Mouse (Mus musculus) forebrain, embryonic 13.5 days (tissue): ENCODE results near the gene Gm1604a. TPM values are rescaled to one million over a fixed set of nuclear protein-coding genes. Genes with fewer than 3 reads are reported as not detected.
"Not testable (repeated sequence)": the region's sequence is repeated elsewhere in the genome, so short reads cannot be mapped to it uniquely, and the experiment has no call there.

Source experiments
- ATAC-seq: fragments of 200-750 bp; cut with Nextera tagmentation; 2 replicates; pipeline ENCODE4 v1.8.0; 2017
- H3K27ac ChIP-seq: fragments of 300-500 bp; sonication (generic); 2 replicates; pipeline ENCODE4 v1.5.1; 2015; ENCODE audit warnings: inconsistent platforms, mild to moderate bottlenecking, moderate library complexity
- H3K27me3 ChIP-seq: fragments of 300-500 bp; sonication (generic); 2 replicates; pipeline ENCODE4 v1.6.1; 2015; ENCODE audit warnings: mild to moderate bottlenecking, inconsistent platforms
- H3K36me3 ChIP-seq: fragments of 300-500 bp; sonication (generic); 2 replicates; pipeline ENCODE4 v1.6.1; 2015; ENCODE audit warnings: mild to moderate bottlenecking, inconsistent platforms; ENCODE audit not compliant: poor library complexity, severe bottlenecking
- H3K4me1 ChIP-seq: fragments of 300-500 bp; sonication (generic); 2 replicates; pipeline ENCODE4 v1.6.1; 2015; ENCODE audit warnings: inconsistent platforms
- H3K4me2 ChIP-seq: fragments of 300-500 bp; sonication (generic); 2 replicates; pipeline ENCODE4 v1.6.1; 2015; ENCODE audit warnings: inconsistent platforms, mild to moderate bottlenecking, moderate library complexity
- H3K4me3 ChIP-seq: fragments of 300-500 bp; sonication (generic); 2 replicates; pipeline ENCODE4 v1.5.1; 2015; ENCODE audit warnings: mild to moderate bottlenecking, inconsistent platforms
- H3K9ac ChIP-seq: fragments of 300-500 bp; sonication (generic); 2 replicates; pipeline ENCODE4 v1.6.1; 2015; ENCODE audit warnings: mild to moderate bottlenecking, inconsistent platforms
- H3K9me3 ChIP-seq: fragments of 300-500 bp; sonication (generic); replicated peaks from 2 replicates; pipeline ENCODE4 v1.6.1; 2016; ENCODE audit warnings: inconsistent platforms
- WGBS: fragments of 180-500 bp; shearing (Covaris S2); methylation state at CpG from one replicate; pipeline ENCODE4 v1.1.7; 2015; 5-methylcytosine and 5-hydroxymethylcytosine counted together
- polyA plus RNA-seq: library from polyadenylated mRNA; unstranded; fragments of >200 nt; fragmentation: Nextera tagmentation; extraction: Ambion mirVana; gene quantifications from 2 replicates; pipeline ENCODE4 v1.2.1, GENCODE M21; 2015

Gm1604a gene
- polyA plus RNA-seq, 1 experiment from 2014 or later, result 0.26 TPM

GRCm38 (mm10) chr17:7135277-7135676 is 109.9 kb downstream of the Gm1604a start:
- H3K9ac ChIP-seq, H3K4me2 ChIP-seq, H3K27me3 ChIP-seq, ATAC-seq, H3K4me3 ChIP-seq, H3K9me3 ChIP-seq, H3K4me1 ChIP-seq, H3K27ac ChIP-seq, H3K36me3 ChIP-seq: not testable (repeated sequence)
- 89% methylated on average over 7 of the region's 8 CpGs for WGBS

Other genes starting within 250 kb of the Gm1604a start
- 113 and 117 TPM in 2 replicates for gene Ezr, start 242.8 kb upstream of the Gm1604a start, polyA plus RNA-seq
- 48.5 and 48.7 TPM in 2 replicates for gene Rsph3b, start 76.9 kb upstream of the Gm1604a start, polyA plus RNA-seq
- gene Tagap1, start 64.4 kb upstream of the Gm1604a start, polyA plus RNA-seq, result 48.8 and 50.1 TPM in 2 replicates
- gene Rnaset2b, start 54.9 kb upstream of the Gm1604a start, polyA plus RNA-seq, result 85.6 and 94.6 TPM in 2 replicates
- 0.22 and 0.47 TPM in 2 replicates for gene Gm49721, start 46.7 kb upstream of the Gm1604a start, polyA plus RNA-seq
- gene Rps6ka2, start 144.5 kb downstream of the Gm1604a start, polyA plus RNA-seq, result 17.7 and 20.9 TPM in 2 replicates